Mouse (Mus musculus): ENCODE measurements at regions not wholly inside any gene's neighbourhood (a gene's known extent, or its start where the extent isn't known, plus 50 kb on each side); places are given as distances from the start of the nearest gene placed in this dataset.
A peak's percentile ranks its signal among the peaks of the same experiment; 100 is the strongest.

DNA sequence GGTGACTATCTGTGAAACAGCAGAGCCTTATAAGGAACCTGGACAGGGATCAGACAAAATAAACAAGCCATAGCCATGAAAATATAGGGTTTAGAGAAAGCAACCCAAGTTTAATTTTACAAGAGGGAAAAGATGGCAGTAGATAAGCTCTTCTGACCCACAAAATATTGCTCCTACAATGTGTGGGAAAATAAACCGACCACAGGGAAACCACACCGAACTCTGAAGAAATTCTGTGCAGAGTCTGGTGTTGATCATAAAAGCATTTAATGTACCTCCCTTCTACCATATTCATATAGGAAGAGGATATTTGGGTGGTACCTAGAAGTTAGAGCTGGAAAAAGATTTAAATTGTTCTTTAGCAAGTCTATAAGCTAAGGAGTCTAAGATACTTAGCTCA, 146.3 kb downstream of the Ndfip2 start:
- DNase-seq (ENCODE audit: low spot score) = no peak

DNA sequence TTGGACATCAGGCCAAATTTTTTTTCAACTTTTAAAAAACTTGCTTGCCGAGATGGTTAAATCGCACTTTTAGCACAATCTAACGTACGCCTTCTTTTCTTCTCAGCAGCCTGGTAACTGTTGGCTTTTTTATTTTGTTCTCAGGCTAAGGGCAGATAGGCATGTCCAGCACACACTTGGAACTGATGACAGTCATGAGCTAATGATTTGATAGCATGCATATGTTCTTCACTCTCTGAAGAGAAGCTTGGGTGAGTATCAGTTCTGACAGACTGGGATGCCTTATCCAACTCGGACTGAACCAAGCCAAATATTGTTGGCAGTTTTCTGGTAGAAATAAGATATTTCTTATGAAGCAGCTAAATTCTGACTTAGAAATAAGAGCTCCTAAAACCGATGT, 145.9 kb downstream of the Ndfip2 start:
- DNase-seq (ENCODE audit: low spot score) = no peak

DNA sequence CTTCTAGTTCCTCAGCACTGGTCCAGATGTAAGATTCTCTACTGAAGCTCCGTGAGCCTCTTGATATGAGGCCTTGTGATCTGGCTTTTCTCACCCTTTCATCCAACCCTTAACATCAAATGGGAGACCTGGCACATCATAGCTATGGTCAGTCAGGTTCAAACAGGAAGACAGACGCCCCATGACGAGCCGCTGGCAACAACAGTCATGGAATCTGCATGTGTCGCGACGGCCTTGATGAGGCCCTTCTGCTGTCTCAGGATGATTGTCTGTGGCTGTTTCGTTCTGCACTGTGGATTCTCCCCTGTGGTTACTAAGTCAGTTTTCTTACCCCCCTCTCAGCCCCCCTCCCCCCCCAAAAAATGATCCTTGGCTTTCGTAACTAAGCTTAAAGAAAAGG, 144.9 kb downstream of the Ndfip2 start:
- no peak for DNase-seq (ENCODE audit: low spot score)

DNA sequence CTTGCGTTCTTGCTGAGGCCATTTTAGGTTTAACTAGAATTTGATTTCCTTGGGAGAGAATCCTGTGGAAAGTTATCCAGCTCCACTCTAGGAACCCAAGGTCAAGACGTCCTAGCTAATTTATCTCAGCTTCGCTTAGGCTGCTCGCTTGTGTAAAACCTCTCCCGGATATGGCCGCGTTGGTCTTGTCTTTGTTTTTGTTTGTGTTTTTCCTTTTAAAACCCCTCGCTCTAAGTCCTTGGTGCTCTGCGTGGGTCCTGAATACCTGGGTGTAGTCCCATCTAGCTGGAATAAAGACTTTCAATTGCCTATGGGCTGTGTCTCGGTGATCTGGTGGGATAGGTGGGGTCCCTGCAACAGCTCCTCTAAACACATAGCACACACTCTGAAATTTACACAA, 144.2 kb downstream of the Ndfip2 start:
- no peak for DNase-seq (ENCODE audit: low spot score)

DNA sequence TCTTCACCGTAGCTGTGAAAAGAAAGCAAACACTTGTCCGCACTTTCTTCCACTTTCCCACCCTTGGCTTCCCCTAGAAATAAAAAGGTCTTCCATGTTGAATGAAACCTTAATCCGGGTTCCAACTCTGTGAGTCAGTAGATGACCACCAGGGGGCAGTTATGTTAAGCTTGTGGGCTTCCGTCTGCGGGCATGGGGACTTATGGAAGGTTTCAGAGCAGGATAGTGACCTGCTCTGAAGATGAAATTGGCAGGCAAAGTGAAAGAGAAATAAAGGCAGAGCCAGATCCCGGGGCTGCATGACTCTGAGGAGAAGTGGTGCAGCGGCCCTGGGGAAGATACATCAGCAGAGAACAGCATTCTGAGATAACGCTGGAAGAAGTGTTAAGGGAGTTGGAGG, 139.1 kb downstream of the Ndfip2 start:
- peak; percentile 77 for DNase-seq (ENCODE audit: low spot score)

DNA sequence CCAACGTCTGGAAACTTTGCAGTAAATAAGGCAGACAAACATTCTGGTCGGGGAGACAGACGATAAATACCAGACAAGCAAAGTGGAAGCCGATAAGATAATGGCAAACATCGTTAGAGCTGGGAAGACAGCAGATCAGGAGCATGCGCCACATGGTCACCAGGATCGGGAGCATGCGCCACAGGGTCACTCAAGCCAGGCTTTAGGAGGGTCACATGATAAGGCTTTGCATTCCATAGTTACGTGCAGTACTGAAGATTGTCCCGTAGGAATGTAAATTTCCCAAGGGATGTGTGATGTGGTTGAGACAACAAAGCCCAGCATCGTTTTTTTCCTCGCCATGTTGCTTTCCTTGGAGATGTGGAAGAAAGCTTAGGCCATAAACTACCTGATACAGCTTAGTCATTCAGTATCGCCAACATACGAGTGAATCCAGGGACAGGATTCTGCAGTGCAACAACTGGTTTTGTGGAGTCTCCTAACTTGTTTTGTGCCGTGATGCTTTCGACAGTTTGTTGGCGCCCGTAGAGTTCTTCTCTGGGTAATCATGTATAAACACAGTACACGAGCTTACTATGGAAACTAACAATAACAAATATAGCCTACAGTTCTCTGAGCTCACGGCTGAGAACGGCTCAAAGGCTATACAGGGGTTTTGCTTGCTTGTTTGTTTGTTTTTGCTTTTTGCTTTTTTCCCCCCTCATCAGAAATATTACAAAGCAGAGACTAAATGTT, 133.9 kb downstream of the Ndfip2 start:
- no peak for DNase-seq (ENCODE audit: low spot score)

DNA sequence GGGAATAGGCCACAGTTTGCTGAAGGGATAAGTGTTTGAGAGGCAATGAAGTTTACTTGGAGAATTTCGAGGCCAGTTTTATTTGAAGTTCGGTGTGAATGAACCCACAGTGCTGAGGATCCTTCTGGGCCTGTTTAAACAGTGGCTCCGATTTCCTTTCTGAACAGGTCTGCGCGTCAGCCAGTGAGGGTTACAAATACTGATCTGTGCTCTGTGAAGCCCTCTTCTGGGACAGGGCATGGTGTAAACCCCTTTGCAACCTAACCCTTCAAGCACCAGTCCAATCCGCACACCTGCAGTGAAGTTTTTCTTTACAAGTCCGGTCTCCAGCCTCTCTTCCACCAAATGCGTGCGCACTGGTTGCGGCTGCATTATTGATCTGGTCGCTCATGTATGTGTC, 133.1 kb downstream of the Ndfip2 start:
- DNase-seq (ENCODE audit: low spot score) = no peak

DNA sequence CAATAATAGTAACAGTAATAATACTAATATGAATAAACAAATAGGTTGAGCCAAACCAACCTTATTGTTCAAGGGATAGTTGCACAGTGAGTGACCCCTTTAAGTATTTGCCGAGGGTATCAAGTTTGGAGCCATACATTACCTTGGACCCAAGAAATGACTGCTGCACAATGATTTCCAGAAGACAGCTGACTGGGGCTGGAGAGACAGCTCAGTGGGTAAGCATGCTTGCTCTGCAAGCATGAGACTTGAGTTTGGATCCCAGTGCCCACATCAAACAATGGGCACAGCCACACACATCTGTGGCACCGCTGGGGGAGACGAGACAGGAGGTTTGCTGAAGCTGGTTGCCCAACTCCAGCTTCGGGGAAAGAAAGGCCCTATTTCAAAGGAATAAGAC, 126.7 kb downstream of the Ndfip2 start:
- no peak for DNase-seq (ENCODE audit: low spot score)

DNA sequence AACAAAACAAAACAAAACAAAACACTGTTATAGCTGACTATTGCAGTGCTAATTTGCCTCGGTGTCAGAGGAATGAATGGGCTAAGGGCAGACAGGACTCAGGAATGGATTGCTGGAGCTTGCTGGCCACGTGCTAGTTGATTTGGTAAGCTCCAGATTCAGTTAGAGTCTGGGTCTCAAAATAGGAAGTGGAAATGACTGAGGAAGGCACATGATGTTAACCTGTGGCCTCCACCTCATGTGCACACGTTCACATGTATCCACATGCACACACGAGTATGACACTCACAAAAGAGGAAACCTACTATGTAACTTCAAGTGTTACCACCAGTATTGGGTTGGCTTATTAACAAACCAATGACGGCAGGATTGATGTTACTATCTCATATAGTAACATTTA, 125.0 kb downstream of the Ndfip2 start:
- DNase-seq (ENCODE audit: low spot score) = no peak

DNA sequence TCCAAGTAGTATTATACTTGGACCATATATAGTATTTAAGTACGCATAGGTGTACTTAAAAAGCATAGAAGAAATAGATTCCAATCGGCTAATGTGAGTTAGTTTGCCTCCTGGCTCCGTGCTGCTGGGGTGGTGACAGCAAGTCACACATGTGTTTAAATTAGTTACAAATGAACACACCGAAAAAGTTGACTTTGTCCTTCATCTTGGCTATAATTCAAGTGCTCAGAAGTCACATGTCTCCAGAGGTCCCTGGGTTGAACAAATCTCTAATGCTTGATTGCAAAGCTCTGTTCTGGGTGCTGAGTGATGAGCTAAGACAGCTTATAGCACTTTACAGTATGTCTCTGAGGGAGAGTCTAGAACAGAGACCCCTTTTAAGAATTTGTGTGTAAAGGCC, 121.7 kb downstream of the Ndfip2 start:
- DNase-seq (ENCODE audit: low spot score) = no peak

DNA sequence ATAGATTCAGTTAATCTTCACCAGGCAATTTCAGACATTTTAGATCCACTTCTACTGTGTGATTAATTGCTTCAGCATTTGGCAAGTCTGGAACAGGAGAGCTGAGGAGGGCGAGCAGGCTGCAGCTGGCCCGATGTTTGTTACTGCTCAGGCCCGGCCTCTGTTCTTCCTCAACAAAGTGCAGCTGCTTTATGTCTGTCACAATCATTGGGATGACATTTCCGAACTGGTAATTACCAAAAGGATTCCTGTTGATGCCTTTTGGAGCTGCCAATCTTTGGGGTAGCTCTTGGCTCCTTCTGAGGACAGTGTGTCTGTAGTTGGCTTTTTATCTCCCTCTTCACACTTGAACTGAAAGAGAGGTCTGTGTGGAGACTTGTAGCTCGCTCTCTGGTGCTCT, 119.4 kb downstream of the Ndfip2 start:
- peak; percentile 30 for DNase-seq (ENCODE audit: low spot score)

DNA sequence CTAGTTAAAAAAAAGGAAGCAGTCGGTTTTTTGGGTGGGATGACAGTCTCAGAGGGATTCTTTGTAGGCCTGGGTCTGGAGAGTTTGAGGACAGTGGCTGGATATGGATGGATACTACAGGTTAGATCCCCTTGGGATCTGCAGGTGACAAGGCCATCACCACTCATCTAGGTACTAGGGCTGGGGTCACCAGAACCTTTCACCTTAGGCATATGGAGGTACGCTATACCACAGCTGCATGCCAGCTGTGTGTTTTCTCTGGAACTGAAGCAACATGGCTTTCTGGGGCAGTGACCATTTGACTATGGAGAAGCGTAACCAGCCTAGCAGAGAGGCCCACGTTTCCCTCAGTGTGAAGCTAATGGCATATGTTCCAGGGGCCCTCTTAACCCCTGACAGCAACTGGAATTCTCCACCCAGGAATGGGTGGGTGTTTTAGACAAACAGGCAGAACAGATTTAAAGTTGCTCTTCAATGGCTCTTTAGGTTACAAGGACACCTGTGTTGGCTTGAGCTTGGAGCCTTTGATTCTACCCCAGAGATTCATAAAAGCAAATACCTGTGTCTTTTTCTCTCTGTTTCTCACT, 118.8 kb downstream of the Ndfip2 start:
- DNase-seq (ENCODE audit: low spot score) = no peak

DNA sequence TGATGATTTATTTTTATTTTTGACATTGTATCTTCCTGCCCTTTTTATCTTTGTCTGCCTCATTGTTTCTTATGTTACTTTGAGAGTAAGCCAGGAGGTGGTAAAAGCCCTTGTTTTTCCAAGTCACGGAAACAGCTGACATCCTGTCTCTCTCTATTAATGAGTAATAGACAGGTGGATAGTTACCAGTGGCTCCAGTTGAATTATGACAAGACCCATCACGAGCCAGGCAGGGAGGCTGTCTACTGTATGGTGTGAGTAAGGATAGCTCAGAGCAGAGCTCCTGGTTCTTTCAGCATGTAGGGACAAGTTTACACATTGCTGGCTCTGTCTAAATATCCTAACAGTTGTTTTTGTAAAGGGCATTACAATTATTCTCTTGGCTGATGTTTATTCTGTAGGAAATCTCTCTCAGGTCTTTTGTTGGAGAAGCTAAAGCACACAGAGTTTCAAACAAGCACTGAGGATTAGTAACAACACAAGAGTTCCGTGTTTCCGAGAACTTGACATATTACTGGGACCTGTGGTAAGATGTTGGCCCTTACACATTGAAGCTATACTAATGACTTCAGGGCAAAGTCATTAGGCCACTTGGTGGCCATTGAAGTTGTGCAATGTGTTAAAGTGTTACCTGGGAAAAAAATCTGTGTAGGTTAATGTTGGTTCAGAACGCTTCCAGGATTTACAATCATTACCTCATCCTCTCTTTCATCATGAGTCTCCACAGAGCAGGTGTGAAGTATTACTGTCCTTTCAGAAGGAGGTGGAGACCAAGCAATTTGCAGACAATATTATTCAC, 111.5 kb downstream of the Ndfip2 start:
- no peak for DNase-seq (ENCODE audit: low spot score)

DNA sequence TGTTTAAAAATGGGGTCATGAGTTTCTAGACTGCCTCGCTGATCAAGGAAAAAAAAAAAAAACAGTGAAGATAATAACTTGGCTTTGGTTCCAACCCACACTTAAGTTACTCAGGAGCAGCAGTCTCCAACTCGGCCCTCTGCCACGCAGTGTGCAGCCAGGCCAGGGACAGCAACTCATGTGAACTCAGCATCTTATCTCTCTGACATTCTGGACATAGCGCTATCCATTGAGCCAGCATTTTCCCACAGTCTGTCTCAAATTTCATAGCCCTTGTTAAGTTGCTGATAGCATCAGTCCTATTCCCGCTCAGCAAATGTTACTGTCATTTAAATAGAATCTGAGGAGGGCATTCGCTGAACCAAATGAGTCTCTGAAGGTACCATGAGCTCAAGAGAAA, 102.2 kb downstream of the Ndfip2 start:
- DNase-seq (ENCODE audit: low spot score) = peak; percentile 74

DNA sequence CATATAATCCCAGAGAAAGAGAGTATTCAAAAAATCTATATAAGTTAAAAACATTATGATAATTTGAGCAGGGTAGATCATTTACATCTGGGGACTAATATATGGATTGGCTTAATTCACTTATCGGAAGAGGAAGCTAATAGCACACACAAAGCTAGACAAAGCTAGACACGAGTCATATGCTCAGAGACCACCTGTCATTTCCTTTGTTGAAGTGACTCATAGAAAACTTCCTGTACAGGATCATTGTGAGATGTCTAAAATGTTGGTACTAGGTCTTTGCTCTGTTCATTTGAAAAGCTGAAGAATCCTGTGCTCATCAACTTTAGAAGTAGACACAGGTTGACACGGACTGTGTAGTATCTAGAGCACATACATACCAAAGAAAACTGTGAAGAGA, 101.5 kb downstream of the Ndfip2 start:
- no peak for DNase-seq (ENCODE audit: low spot score)

Data from urinary bladder, postnatal 14 days (tissue).